Mouse (Mus musculus) gastrocnemius, postnatal 4 days (tissue): ENCODE measurements around the gene 1700010B08Rik. TPM values are rescaled to one million over a fixed set of nuclear protein-coding genes. Genes with fewer than 3 reads are reported as not detected.

ENCODE experiments used
- DNase-seq, 2 experiments: peaks; one replicate each; pipeline ENCODE4 v3.0.0; 2021 to 2022; ENCODE audit warnings: low spot score in 2 of 2, mixed read lengths in 2 of 2
- total RNA-seq, 2 experiments: library from RNA; stranded (reverse); gene quantifications; 2 replicates each; pipeline ENCODE4 v1.2.3; 2021

1700010B08Rik gene
- total RNA-seq, 2 experiments from 2014 or later = not detected

GRCm38 (mm10) chr2:173716966-173717365, 2.2 kb upstream of the 1700010B08Rik start:
- no peak for DNase-seq

GRCm38 (mm10) chr2:173722251-173722857, 3.1 kb downstream of the 1700010B08Rik start:
- DNase-seq = no peak

GRCm38 (mm10) chr2:173724382-173724781, 5.2 kb downstream of the 1700010B08Rik start:
- no peak for DNase-seq

GRCm38 (mm10) chr2:173724940-173725807, 6.0 kb downstream of the 1700010B08Rik start:
- no peak for DNase-seq

- DNase-seq = no peak
Observed at GRCm38 (mm10) chr2:173725819-173726218, 6.6 kb downstream of the 1700010B08Rik start.

GRCm38 (mm10) chr2:173730444-173730966, 11.3 kb downstream of the 1700010B08Rik start:
- no peak for DNase-seq

GRCm38 (mm10) chr2:173734426-173734825, 15.2 kb downstream of the 1700010B08Rik start:
- no peak for DNase-seq

GRCm38 (mm10) chr2:173737222-173737989, 18.2 kb downstream of the 1700010B08Rik start, which contains the start of gene Vapb:
Gene Vapb, plus strand, starts transcription at chr2:173737511.
- DNase-seq = peak; percentile 100

GRCm38 (mm10) chr2:173738232-173738631, 19.0 kb downstream of the 1700010B08Rik start:
- DNase-seq = no peak

GRCm38 (mm10) chr2:173739107-173739506, 19.9 kb downstream of the 1700010B08Rik start:
- no peak for DNase-seq

- no peak for DNase-seq
Observed at GRCm38 (mm10) chr2:173742090-173742489, 22.9 kb downstream of the 1700010B08Rik start.

GRCm38 (mm10) chr2:173742744-173743143, 23.5 kb downstream of the 1700010B08Rik start:
- DNase-seq = no peak

- no peak for DNase-seq
Observed at GRCm38 (mm10) chr2:173744070-173744815, 25.0 kb downstream of the 1700010B08Rik start.

- DNase-seq = no peak
Observed at GRCm38 (mm10) chr2:173748961-173749659, 29.9 kb downstream of the 1700010B08Rik start.

GRCm38 (mm10) chr2:173755433-173756144, 36.4 kb downstream of the 1700010B08Rik start:
- DNase-seq = no peak

- DNase-seq = no peak
Observed at GRCm38 (mm10) chr2:173757624-173758155, 38.5 kb downstream of the 1700010B08Rik start.

- DNase-seq = no peak
Observed at GRCm38 (mm10) chr2:173760607-173761006, 41.4 kb downstream of the 1700010B08Rik start.

- no peak for DNase-seq
Observed at GRCm38 (mm10) chr2:173764629-173765028, 45.4 kb downstream of the 1700010B08Rik start.
